Mouse (Mus musculus) ES-Bruce4 (cell line): ENCODE data around the gene Prickle2. TPM values are rescaled to one million over a fixed set of nuclear protein-coding genes. Genes with fewer than 3 reads are reported as not detected.

ENCODE experiments used
- H3K27ac ChIP-seq: 2 replicates; pipeline ENCODE4 v1.5.1; 2012; ENCODE audit warnings: low read length, inconsistent platforms; ENCODE audit not compliant: insufficient read depth
- H3K27me3 ChIP-seq: 2 replicates; pipeline ENCODE4 v1.6.1; 2012; ENCODE audit warnings: mild to moderate bottlenecking, low read length, inconsistent platforms; ENCODE audit not compliant: control insufficient read depth, poor library complexity, insufficient read depth, severe bottlenecking
- H3K36me3 ChIP-seq: 2 replicates; pipeline ENCODE4 v1.6.1; 2012; ENCODE audit warnings: inconsistent platforms, mild to moderate bottlenecking, low read length, moderate library complexity; ENCODE audit not compliant: control insufficient read depth, poor library complexity, insufficient read depth, severe bottlenecking
- H3K4me1 ChIP-seq: one replicate; pipeline ENCODE4 v1.8.1; 2011; ENCODE audit warnings: low read length; ENCODE audit not compliant: control insufficient read depth, insufficient read depth
- H3K4me3 ChIP-seq: 2 replicates; pipeline ENCODE4 v1.5.1; 2011; ENCODE audit warnings: low read depth, mild to moderate bottlenecking, low read length
- H3K9ac ChIP-seq: 2 replicates; pipeline ENCODE4 v1.6.1; 2012; ENCODE audit warnings: low read depth, mild to moderate bottlenecking, inconsistent platforms; ENCODE audit not compliant: poor library complexity, severe bottlenecking
- H3K9me3 ChIP-seq: replicated peaks from 2 replicates; pipeline ENCODE4 v1.6.1; 2012; ENCODE audit warnings: mild to moderate bottlenecking, low read length, inconsistent platforms; ENCODE audit not compliant: control insufficient read depth, poor library complexity, insufficient read depth, severe bottlenecking
- CTCF ChIP-seq: IDR thresholded peaks from one replicate; pipeline ENCODE4 v1.8.1; 2011; ENCODE audit warnings: low read depth, low read length
- EP300 ChIP-seq: IDR thresholded peaks from 2 replicates; pipeline ENCODE4 v1.6.1; 2011; ENCODE audit warnings: low read depth, low read length; ENCODE audit not compliant: insufficient read depth
- POLR2A ChIP-seq: IDR thresholded peaks from one replicate; pipeline ENCODE4 v1.8.1; 2011; ENCODE audit warnings: low read length; ENCODE audit not compliant: insufficient read depth
- polyA plus RNA-seq: library from polyadenylated mRNA; stranded (reverse); fragments of >200 nt; gene quantifications from 2 replicates; pipeline ENCODE4 v1.2.4, GENCODE M21; 2011; ENCODE audit warnings: low read depth; ENCODE audit not compliant: missing spikeins, insufficient read depth, insufficient read length

Prickle2 gene
- polyA plus RNA-seq, 1 experiment = 3.3 TPM

DNA sequence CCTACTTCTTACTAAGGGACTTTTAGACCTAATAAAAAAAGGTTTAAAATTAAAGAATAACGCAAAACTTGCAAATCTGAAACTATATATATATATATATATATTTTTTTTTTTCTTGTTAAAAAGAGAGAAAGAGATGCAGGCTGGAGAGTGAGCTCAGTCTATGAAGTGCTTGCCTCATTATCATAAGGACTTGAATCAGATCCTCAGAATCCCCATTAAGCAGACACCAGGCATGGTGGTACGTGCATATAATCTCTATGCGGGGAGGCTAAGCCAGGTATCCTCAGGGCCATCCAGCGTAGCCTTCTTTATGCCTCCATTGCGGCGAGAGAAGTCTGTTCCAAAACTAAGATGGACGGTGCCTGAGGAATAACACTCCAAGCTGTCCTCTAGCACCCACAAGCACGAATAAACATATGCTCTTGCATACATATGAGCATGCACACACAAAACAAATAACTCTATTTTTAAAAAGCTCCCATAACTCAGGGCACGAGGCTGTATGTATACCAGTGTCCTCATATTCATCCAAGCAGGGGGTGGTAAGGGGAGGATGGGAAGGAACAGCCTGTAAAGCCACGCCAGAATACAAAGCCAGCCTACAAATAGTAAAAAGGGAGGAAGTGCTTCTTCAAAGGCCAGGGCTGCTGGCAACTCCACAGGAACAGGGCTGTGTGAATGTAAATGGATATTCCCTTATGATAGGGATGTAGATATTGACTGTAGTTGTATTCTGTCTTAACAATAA, 358.5 kb downstream of the Prickle2 start:
- no peaks in the 10 kb centered on the region for H3K36me3 ChIP-seq
- peaks cover 1% of the 10 kb centered on the region; the same call in 1 of the 2 replicates for H3K27me3 ChIP-seq
- H3K27ac ChIP-seq = no peak overlapping the region
- H3K9me3 ChIP-seq = no peaks in the 10 kb centered on the region
- H3K4me3 ChIP-seq = no peak overlapping the region
- TF ChIP-seq POLR2A (no peak), EP300 (no peak)
- no peak overlapping the region for H3K9ac ChIP-seq
- H3K4me1 ChIP-seq = no peaks in the 10 kb centered on the region

- TF ChIP-seq POLR2A (no peak), EP300 (no peak), CTCF (no peak)
Observed at GRCm38 (mm10) chr6:92346729-92347128, 359.2 kb downstream of the Prickle2 start.

GRCm38 (mm10) chr6:92345151-92345550, 360.8 kb downstream of the Prickle2 start:
- TF ChIP-seq CTCF (no peak), EP300 (no peak), POLR2A (no peak)
- Histone ChIP-seq H3K4me1 (no peaks in the 10 kb centered on the region), H3K27ac (no peak overlapping the region), H3K9ac (no peak overlapping the region), H3K36me3 (no peaks in the 10 kb centered on the region), H3K4me3 (no peak overlapping the region), H3K9me3 (no peaks in the 10 kb centered on the region), H3K27me3 (peaks cover 1% of the 10 kb centered on the region; the same call in 1 of the 2 replicates)

More at GRCm38 (mm10) chr6:92346729-92347128, 359.2 kb downstream of the Prickle2 start:
- H3K4me1 ChIP-seq = no peaks in the 10 kb centered on the region
- no peaks in the 10 kb centered on the region for H3K9me3 ChIP-seq
- no peak overlapping the region for H3K4me3 ChIP-seq
- no peaks in the 10 kb centered on the region for H3K36me3 ChIP-seq
- no peak overlapping the region for H3K27ac ChIP-seq
- H3K9ac ChIP-seq = no peak overlapping the region
- H3K27me3 ChIP-seq = peaks cover 1% of the 10 kb centered on the region; the same call in 1 of the 2 replicates

GRCm38 (mm10) chr6:92344588-92344987, 361.4 kb downstream of the Prickle2 start:
- Histone ChIP-seq H3K27me3 (peaks cover 1% of the 10 kb centered on the region; the same call in 1 of the 2 replicates), H3K9ac (no peak overlapping the region), H3K9me3 (no peaks in the 10 kb centered on the region), H3K27ac (no peak overlapping the region), H3K36me3 (no peaks in the 10 kb centered on the region), H3K4me1 (no peaks in the 10 kb centered on the region), H3K4me3 (no peak overlapping the region)
- TF ChIP-seq EP300 (no peak), CTCF (no peak), POLR2A (no peak)

Other genes with a start within 250 kb of the Prickle2 start
- 0.40 TPM in 1 of 2 replicates, not detected in the other for gene A730049H05Rik, start 110.3 kb upstream of the Prickle2 start, polyA plus RNA-seq
- not detected in 2 replicates for gene Gm15737, start 163.2 kb upstream of the Prickle2 start, polyA plus RNA-seq
- gene Adamts9, start 237.3 kb upstream of the Prickle2 start, polyA plus RNA-seq = 8.9 and 9.2 TPM in 2 replicates